Mouse (Mus musculus) brain, adult 2 months (tissue): ENCODE results near the gene Ubap2.

Source experiments
- DNase-seq: peaks from one replicate; pipeline ENCODE4 v3.0.0; 2011; ENCODE audit warnings: low read depth, low spot score

Gene Ubap2

GRCm38 (mm10) chr4:41274980-41275850 is at the start of gene Ubap2:
Gene Ubap2 (minus strand): TSS chr4:41275144.
- DNase-seq: peak; percentile 100

- DNase-seq: no peak
These were observed 46.0 kb upstream of the Ubap2 start for GRCm38 (mm10) chr4:41320971-41321370.

GRCm38 (mm10) chr4:41318267-41318666 is 43.3 kb upstream of the Ubap2 start:
- peak; percentile 8 for DNase-seq

DNA sequence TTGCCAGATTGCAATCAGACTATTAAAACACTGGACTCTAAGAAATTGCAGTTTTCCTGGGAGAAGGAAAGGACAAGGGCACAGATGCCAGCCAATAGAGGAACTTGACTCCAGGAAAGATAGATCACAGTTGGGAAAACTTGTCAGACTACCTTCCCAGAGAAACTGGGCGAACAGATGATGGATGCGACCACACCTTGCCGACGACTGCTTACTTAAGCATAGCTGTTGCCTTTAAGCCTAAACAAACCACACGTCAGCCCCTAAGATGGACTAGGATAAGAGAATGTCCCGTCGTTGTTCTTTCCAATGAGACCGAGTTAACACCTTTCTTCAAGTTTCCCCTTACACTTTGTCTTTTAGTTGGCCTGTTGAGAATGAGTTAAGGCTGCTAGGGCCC is 40.2 kb upstream of the Ubap2 start:
- no peak for DNase-seq

DNA sequence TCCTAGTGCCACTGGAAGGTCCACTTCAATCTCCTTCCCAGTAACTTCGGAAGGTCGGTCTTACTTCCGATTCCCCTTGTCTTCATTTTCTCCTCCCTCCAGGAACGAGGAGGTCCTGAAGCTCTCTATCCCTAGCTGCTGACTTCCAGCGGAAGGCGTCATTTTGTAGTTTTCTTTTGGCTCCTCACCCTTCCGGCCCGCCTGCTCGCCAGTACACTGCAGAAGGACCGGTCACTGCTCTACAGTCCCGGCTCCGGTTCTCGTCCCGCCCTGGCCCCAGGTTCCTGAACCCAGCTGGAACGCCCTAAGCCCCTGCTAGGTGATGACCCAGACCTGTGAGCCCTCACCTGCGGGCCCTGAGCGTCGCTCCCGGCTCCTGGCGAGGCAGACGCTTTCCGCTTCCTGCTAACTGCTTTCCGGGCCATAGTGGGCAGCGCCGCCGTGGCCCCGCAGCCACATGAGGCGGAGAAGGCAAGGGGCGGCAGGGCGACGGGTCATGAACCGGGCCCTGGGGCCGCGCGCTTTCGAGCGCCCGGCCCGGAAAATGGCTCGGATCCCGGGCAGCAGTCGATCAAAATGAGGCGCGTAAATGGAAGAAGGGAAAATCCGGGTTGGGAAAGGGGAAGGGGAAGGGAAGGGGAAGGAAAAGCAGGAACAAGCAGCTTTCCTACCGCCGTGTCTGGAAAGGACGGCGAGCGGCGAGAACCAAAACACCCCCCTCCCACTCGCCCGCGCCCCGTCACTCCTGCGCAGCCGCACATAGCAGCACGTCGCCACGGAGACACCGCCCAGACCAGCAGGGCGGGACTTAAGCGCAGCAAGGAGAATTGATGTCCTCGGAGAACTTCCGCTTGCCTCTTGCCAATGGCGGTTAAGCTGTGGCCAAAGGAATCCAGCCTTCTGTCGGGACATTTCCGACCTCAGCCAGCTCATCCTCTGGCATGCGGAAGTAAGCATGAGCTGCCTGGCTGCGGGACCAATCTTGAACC is 39.5 kb upstream of the Ubap2 start, which contains the start of gene Dcaf12:
Dcaf12 (minus strand) TSS at position 749 of the 989 bp plus-strand sequence.
- DNase-seq: peak; percentile 99

DNA sequence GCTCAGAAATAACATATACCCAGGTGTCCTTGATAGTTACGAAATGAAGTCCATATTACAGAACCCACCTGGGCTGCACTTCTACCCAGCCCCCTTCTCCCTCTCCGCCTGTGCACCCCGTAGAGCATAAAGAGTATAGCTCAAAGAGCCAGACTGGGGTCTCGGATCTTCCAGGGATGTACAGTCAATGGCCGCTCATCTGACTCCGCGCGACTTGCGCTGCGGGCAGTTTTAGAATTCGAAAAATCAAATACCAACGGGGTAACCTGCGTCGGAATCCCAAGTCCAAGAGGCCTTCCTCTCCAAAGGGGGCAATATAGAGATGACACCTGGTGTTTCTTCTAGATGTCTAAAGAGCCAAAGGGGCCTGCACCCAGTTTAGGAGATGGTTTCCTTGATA is 38.8 kb upstream of the Ubap2 start:
- DNase-seq: no peak

GRCm38 (mm10) chr4:41310567-41311563 is 35.9 kb upstream of the Ubap2 start:
- no peak for DNase-seq

GRCm38 (mm10) chr4:41307406-41307805 is 32.5 kb upstream of the Ubap2 start:
- DNase-seq: no peak

- peak; percentile 84 for DNase-seq
These were observed 29.4 kb upstream of the Ubap2 start for GRCm38 (mm10) chr4:41304302-41304701.

- peak; percentile 10 for DNase-seq
These were observed 28.7 kb upstream of the Ubap2 start for GRCm38 (mm10) chr4:41303671-41304070.

DNA sequence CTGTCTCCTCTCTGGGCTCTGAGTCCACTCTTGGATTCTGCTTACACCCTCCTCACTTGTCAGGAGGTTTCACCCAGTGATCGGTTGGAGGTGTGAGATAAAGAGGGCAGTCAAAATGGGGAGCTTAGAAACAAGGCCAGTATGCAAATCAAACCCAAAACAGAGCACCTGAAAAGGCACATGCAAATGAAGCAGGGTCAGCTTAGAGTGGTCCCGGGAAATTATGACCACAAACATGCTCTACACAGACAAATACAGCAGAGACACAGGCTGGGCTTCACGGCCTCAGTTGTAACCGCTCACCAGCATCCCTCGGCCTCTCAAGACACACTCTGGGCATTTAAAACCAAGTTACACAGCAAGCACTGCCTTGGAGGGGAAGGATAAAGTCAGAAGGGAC is 24.0 kb upstream of the Ubap2 start:
- DNase-seq: no peak

- no peak for DNase-seq
These were observed 21.0 kb upstream of the Ubap2 start for GRCm38 (mm10) chr4:41295960-41296359.

GRCm38 (mm10) chr4:41295507-41295906 is 20.6 kb upstream of the Ubap2 start:
- DNase-seq: peak; percentile 50

GRCm38 (mm10) chr4:41293907-41294306 is 19.0 kb upstream of the Ubap2 start:
- DNase-seq: peak; percentile 41

DNA sequence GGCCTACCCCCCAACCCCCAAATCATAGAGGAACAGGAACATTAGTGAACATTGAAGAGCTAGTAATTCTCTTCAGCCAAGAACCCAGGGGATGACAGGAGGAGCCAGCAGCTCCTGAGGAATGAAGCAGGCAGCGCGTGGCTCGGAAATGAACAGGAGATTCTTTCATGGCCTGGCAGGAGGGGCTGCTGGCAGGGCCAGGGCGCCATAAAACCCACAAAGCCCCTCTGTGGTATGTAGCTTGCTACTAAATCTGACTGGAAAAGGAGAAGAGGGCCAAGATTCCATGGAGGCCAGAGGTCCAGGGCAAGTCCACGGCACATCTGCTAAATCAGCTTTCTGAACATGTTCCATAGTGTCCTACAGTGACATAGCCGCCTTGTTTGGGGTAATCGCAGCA is 14.9 kb upstream of the Ubap2 start:
- DNase-seq: peak; percentile 36

DNA sequence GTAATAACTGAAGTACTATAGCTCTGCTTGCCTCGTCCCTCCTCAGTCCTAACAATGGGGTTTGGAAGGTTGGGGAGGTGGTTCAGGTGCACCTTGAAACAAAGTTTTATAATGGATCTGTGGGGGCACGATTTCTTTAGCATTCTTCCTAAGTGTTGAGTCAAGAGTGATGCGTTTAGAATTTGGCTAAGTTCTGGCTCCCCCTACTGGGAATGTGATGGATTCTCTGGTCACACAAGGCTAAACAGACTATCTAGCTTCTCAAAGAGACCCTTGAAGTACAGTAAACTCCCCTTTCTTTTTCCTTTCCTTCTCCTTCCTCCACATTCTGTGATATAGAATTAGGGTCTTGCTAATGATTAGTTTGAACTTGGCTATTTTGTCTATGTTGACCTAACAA is 11.5 kb upstream of the Ubap2 start:
- peak; percentile 75 for DNase-seq

DNA sequence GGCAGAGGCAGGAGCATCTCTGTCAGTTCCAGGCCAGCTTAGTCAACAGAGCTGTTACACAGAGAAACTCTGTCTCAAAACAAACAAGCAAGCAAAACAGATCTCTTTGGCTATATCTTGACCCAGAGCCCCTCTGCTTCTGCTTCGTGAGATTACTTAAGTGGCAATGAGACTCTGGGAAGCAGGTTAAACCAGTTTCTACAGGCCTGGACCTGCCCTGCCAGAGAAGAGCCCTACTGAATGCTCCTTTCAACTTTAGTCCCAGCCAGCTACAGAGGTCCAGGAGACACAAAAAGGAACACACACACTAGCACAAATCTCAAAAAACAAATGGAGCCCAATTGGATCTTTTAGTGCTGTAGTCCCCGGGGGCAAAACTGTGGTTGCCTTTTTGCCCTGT is 9.1 kb upstream of the Ubap2 start:
- DNase-seq: no peak

DNA sequence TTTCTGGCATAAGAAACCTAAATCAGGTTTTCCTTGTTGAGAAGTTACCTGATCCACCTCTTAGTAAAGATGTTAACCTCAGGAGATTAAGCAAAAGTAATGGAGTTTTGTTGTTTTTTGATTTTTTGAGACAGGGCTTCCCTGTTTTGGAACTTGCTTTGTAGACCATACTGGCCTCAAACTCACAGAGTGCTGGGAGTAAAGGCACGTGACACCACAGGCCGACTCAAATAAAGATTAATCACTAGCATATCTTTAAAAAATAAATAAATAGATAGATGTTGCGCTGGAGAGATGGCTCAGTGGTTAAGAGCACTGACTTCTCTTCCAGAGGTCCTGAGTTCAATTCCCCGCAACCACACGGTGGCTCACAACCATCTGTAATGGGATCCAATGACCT is 983 bp upstream of the Ubap2 start:
- DNase-seq: no peak

- no peak for DNase-seq
These were observed 466 bp downstream of the Ubap2 start for GRCm38 (mm10) chr4:41274377-41274979.

DNA sequence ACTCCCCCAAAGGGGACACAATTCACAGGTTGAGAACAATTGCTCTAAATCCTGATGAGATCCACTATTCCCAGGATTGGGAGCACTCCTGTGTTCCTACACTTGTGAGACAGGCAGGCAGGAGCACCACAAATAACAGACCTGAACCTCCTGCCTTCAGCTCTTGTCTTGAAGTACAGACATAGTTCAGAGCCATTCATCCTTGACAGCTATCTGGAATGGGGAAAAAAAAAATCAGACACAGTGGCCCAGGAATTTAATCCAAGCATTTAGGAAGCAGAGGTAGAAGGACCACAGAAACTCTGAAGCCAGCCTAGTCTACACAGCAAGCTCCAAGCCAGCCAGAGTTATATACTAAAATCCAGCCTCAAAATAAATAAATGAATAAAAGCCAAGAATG is 6.8 kb downstream of the Ubap2 start:
- DNase-seq: no peak

DNA sequence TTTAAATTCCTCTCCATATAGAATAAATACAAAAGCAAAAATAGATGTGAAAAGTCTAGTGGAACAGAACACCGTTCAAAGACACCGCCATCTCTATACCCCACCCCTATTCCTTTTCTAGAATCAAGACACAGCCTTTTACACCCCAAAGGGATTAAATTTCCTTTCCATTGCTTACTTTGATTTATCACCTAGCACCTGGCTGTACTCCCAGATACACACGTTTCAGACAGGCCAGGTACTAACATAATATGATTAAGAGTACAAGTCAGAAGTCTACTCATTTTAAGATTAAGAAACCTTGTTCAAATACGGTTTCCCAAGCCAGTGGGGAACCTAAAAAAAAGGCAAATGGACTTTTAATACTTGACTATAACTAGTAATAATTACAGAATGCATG is 8.6 kb downstream of the Ubap2 start:
- no peak for DNase-seq
